Mouse (Mus musculus) telencephalon, adult 2 months (tissue): ENCODE measurements around the gene March7.

Experiments
- DNase-seq: peaks from one replicate; pipeline ENCODE4 v3.0.0-alpha.2; 2011; ENCODE audit warnings: low read depth, low spot score

The March7 gene

GRCm38 (mm10) chr2:60209703-60210651 is at the start of gene March7, which contains the start of gene Baz2b:
Gene March7 (plus strand): TSS chr2:60209887.
Gene Baz2b (minus strand): TSS chr2:60209839.
- DNase-seq: peak; percentile 51

GRCm38 (mm10) chr2:60163744-60164143 is 45.9 kb upstream of the March7 start:
- DNase-seq: no peak

GRCm38 (mm10) chr2:60165679-60166078 is 44.0 kb upstream of the March7 start:
- no peak for DNase-seq

GRCm38 (mm10) chr2:60166878-60167277 is 42.8 kb upstream of the March7 start:
- no peak for DNase-seq

- no peak for DNase-seq
These were observed 37.7 kb upstream of the March7 start for GRCm38 (mm10) chr2:60171786-60172530.

- no peak for DNase-seq
These were observed 37.2 kb upstream of the March7 start for GRCm38 (mm10) chr2:60172531-60172914.

- no peak for DNase-seq
These were observed 36.5 kb upstream of the March7 start for GRCm38 (mm10) chr2:60173190-60173589.

- no peak for DNase-seq
These were observed 36.1 kb upstream of the March7 start for GRCm38 (mm10) chr2:60173595-60173994.

- DNase-seq: no peak
These were observed 34.6 kb upstream of the March7 start for GRCm38 (mm10) chr2:60175078-60175477.

GRCm38 (mm10) chr2:60176087-60176486 is 33.6 kb upstream of the March7 start:
- DNase-seq: no peak

- no peak for DNase-seq
These were observed 32.2 kb upstream of the March7 start for GRCm38 (mm10) chr2:60177490-60177889.

GRCm38 (mm10) chr2:60181696-60182095 is 28.0 kb upstream of the March7 start:
- no peak for DNase-seq

GRCm38 (mm10) chr2:60196841-60197240 is 12.8 kb upstream of the March7 start:
- DNase-seq: no peak

- DNase-seq: no peak
These were observed 9.6 kb upstream of the March7 start for GRCm38 (mm10) chr2:60200051-60200562.

- no peak for DNase-seq
These were observed 9.0 kb upstream of the March7 start for GRCm38 (mm10) chr2:60200667-60201066.

- no peak for DNase-seq
These were observed 6.7 kb upstream of the March7 start for GRCm38 (mm10) chr2:60202900-60203530.

GRCm38 (mm10) chr2:60203733-60204132 is 6.0 kb upstream of the March7 start:
- no peak for DNase-seq

GRCm38 (mm10) chr2:60204162-60204561 is 5.5 kb upstream of the March7 start:
- DNase-seq: no peak

- no peak for DNase-seq
These were observed 3.9 kb upstream of the March7 start for GRCm38 (mm10) chr2:60205795-60206194.

GRCm38 (mm10) chr2:60209122-60209611 is 520 bp upstream of the March7 start:
- DNase-seq: no peak

GRCm38 (mm10) chr2:60210821-60211220 is 1.1 kb downstream of the March7 start:
- no peak for DNase-seq

GRCm38 (mm10) chr2:60212488-60212887 is 2.8 kb downstream of the March7 start:
- no peak for DNase-seq
